Mouse (Mus musculus): ENCODE data around the gene Morn2. TPM values are rescaled to one million over a fixed set of nuclear protein-coding genes. Genes with fewer than 3 reads are reported as not detected.

Gene Morn2
- total and polyA plus RNA-seq, 2 experiments from 2014 or later: 3.9 to 20.4 TPM

DNA sequence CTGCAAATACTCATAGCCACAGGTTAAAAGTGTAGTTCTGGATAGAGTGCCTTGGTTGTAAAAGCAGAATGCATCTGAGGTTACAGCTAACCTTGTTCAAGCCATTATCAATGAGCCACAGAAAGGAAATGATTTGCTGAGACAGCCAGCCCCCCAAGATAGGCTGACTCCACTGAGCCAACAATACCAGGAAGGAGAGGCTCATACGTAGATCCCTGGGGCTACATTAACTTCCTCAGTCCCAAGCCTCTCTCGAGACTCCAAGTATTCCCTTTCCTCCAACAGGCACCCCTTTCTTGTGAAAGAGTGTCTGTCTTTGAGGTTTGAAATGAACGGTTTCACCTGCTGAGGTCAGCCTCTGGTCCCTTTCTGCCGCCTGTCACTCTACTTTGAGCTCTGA is 5.6 kb upstream of the Morn2 start:
- DNase-seq (ENCODE audit: low spot score) (peak; percentile 11), ATAC-seq (ENCODE audit: insufficient read depth, low read depth) (no peak; the same call in 1 of the 2 replicates)
- Histone ChIP-seq H3K4me1 (ENCODE audit: control insufficient read depth, insufficient read depth) (peaks cover 7% of the 10 kb centered on the region; the same call in 1 of the 2 replicates), H3K9ac (replicated peaks; ENCODE audit: low read depth, low read length) (no peak overlapping the region), H3K27me3 (ENCODE audit: control insufficient read depth, insufficient read depth, low read length) (no peaks in the 10 kb centered on the region), H3K9me3 (replicated peaks; ENCODE audit: control insufficient read depth, low read length) (no peaks in the 10 kb centered on the region), H3K4me3 (ENCODE audit: low read depth, low read length) (no peak overlapping the region), H3K4me2 (ENCODE audit: low read depth, low read length) (peak overlapping the region; percentile 21; the same call in 1 of the 2 replicates), H3K27ac (ENCODE audit: low read depth) (peak overlapping the region; percentile 34; the same call in 1 of the 2 replicates), H3K36me3 (replicated peaks; ENCODE audit: control insufficient read depth, insufficient read depth, low read length) (peaks cover 14% of the 10 kb centered on the region; the same call in 1 of the 2 replicates)
- TF ChIP-seq EP300 (IDR thresholded peaks at IDR 0.05; ENCODE audit: low read depth): no peak
- no peak for TF ChIP-seq CTCF (IDR thresholded peaks at IDR 0.05; ENCODE audit: low read depth)
- WGBS: 56% methylated on average over 4 of the region's 4 CpGs

GRCm38 (mm10) chr17:80288012-80288411 is 2.0 kb upstream of the Morn2 start:
- Histone ChIP-seq H3K4me1 (ENCODE audit: control insufficient read depth, insufficient read depth) (peaks cover 8% of the 10 kb centered on the region; the same call in 1 of the 2 replicates), H3K4me2 (ENCODE audit: low read depth, low read length) (no peak overlapping the region), H3K27me3 (ENCODE audit: control insufficient read depth, insufficient read depth, low read length) (no peaks in the 10 kb centered on the region), H3K27ac (ENCODE audit: low read depth) (no peak overlapping the region), H3K9ac (replicated peaks; ENCODE audit: low read depth, low read length) (no peak overlapping the region), H3K9me3 (replicated peaks; ENCODE audit: control insufficient read depth, low read length) (no peaks in the 10 kb centered on the region), H3K36me3 (replicated peaks; ENCODE audit: control insufficient read depth, insufficient read depth, low read length) (no peaks in the 10 kb centered on the region), H3K4me3 (ENCODE audit: low read depth, low read length) (no peak overlapping the region)
- ATAC-seq (ENCODE audit: insufficient read depth, low read depth) (no peak), DNase-seq (ENCODE audit: low spot score) (no peak)
- TF ChIP-seq EP300 (IDR thresholded peaks at IDR 0.05; ENCODE audit: low read depth): no peak
- TF ChIP-seq CTCF (IDR thresholded peaks at IDR 0.05; ENCODE audit: low read depth): no peak
- 77% methylated on average over 6 of the region's 6 CpGs for WGBS

DNA sequence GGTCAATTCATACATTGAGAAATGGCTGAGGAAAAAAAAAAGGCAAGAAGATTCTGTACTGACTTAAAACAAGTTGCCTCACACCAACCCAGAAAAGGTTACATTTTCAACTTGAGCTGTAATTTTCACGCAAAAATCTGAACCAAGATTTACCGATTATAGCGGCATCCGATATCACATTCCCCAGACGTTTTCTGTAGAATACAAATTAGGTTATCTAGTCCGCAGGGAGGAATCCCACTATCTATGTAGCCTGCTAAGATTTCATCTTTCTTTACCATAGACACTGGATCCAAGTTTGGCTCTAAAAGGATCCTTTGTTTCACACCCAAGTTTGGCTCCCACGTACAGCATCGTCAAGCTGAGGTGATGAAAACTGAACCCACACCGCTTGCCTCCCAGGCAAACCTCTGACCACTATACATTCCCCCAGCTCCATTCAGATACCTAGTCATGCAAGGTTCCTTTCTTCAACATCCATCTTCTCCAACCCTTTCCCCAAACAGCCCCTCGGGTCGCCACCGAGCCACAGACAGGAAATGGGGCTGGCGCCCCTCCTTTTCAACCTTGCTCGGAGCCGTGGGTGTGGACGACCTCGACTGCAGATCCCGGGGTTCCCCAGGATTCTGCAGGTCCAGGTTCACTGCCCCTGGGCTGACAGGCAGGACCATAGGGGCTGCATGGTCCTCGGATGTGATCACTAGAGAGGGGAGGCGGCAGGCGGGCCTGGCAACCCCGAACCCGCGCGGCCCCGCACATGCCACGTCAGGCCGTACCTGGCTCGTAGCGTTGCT is 526 bp upstream of the Morn2 start:
- Histone ChIP-seq H3K4me2 (ENCODE audit: low read depth, low read length) (peak overlapping the region; percentile 94), H3K4me1 (ENCODE audit: control insufficient read depth, insufficient read depth) (peaks cover 8% of the 10 kb centered on the region; the same call in 1 of the 2 replicates), H3K9me3 (replicated peaks; ENCODE audit: control insufficient read depth, low read length) (no peaks in the 10 kb centered on the region), H3K9ac (replicated peaks; ENCODE audit: low read depth, low read length) (peak overlapping the region; percentile 81), H3K27ac (ENCODE audit: low read depth) (peak overlapping the region; percentile 71), H3K27me3 (ENCODE audit: control insufficient read depth, insufficient read depth, low read length) (no peaks in the 10 kb centered on the region), H3K4me3 (ENCODE audit: low read depth, low read length) (peak overlapping the region; percentile 76), H3K36me3 (replicated peaks; ENCODE audit: control insufficient read depth, insufficient read depth, low read length) (no peaks in the 10 kb centered on the region)
- WGBS: 1% methylated on average over 30 of the region's 30 CpGs
- ATAC-seq (ENCODE audit: insufficient read depth, low read depth): no peak; the same call in 1 of the 2 replicates
- TF ChIP-seq EP300 (IDR thresholded peaks at IDR 0.05; ENCODE audit: low read depth) (no peak), CTCF (IDR thresholded peaks at IDR 0.05; ENCODE audit: low read depth) (no peak)
- DNase-seq (ENCODE audit: low spot score): no peak

- TF ChIP-seq EP300 (IDR thresholded peaks at IDR 0.05; ENCODE audit: low read depth) (no peak), CTCF (IDR thresholded peaks at IDR 0.05; ENCODE audit: low read depth) (peak; percentile 83)
- peak; percentile 58 for DNase-seq (ENCODE audit: low spot score)
- WGBS: 14% methylated on average over 2 of the region's 2 CpGs
- no peak for ATAC-seq (ENCODE audit: insufficient read depth, low read depth)
- Histone ChIP-seq H3K27ac (ENCODE audit: low read depth) (no peak overlapping the region), H3K9ac (replicated peaks; ENCODE audit: low read depth, low read length) (no peak overlapping the region), H3K36me3 (replicated peaks; ENCODE audit: control insufficient read depth, insufficient read depth, low read length) (no peaks in the 10 kb centered on the region), H3K4me1 (ENCODE audit: control insufficient read depth, insufficient read depth) (peaks cover 8% of the 10 kb centered on the region; the same call in 1 of the 2 replicates), H3K4me3 (ENCODE audit: low read depth, low read length) (no peak overlapping the region), H3K9me3 (replicated peaks; ENCODE audit: control insufficient read depth, low read length) (no peaks in the 10 kb centered on the region), H3K4me2 (ENCODE audit: low read depth, low read length) (no peak overlapping the region), H3K27me3 (ENCODE audit: control insufficient read depth, insufficient read depth, low read length) (no peaks in the 10 kb centered on the region)
Observed at GRCm38 (mm10) chr17:80291148-80291547, 1.1 kb downstream of the Morn2 start.

DNA sequence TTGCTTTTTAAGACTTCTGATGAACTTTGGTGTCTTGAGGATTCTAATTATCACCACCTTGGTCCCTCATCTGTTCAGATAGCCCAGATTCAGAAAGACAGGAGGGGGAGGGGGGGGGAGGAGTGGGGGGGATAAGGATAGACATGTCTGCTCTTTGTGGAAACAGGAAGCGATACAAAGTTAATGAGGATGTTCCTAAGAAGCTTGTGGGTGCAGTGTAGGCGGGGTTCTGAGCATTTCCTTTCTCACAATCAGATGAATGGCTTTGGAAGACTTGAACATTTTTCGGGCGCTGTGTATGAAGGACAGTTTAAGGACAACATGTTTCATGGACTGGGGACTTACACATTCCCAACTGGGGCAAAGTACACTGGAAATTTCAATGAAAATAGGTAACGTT is 5.3 kb downstream of the Morn2 start:
- WGBS: 78% methylated on average over 5 of the region's 5 CpGs
- Histone ChIP-seq H3K27me3 (ENCODE audit: control insufficient read depth, insufficient read depth, low read length) (no peaks in the 10 kb centered on the region), H3K27ac (ENCODE audit: low read depth) (no peak overlapping the region), H3K4me1 (ENCODE audit: control insufficient read depth, insufficient read depth) (no peaks in the 10 kb centered on the region), H3K4me3 (ENCODE audit: low read depth, low read length) (no peak overlapping the region), H3K36me3 (replicated peaks; ENCODE audit: control insufficient read depth, insufficient read depth, low read length) (no peaks in the 10 kb centered on the region), H3K9me3 (replicated peaks; ENCODE audit: control insufficient read depth, low read length) (no peaks in the 10 kb centered on the region), H3K4me2 (ENCODE audit: low read depth, low read length) (no peak overlapping the region), H3K9ac (replicated peaks; ENCODE audit: low read depth, low read length) (no peak overlapping the region)
- TF ChIP-seq EP300 (IDR thresholded peaks at IDR 0.05; ENCODE audit: low read depth) (no peak), CTCF (IDR thresholded peaks at IDR 0.05; ENCODE audit: low read depth) (no peak)
- no peak for DNase-seq (ENCODE audit: low spot score)
- ATAC-seq (ENCODE audit: insufficient read depth, low read depth): no peak
